Mouse (Mus musculus) ovary, postnatal 10 days (tissue): Measurements from ENCODE around the gene Des.

Experiments
- DNase-seq: peaks from one replicate; pipeline ENCODE4 v3.0.0; 2022; ENCODE audit warnings: low spot score

Des gene

GRCm38 (mm10) chr1:75360112-75361031 is at the start of gene Des:
TSS of gene Des (plus strand) at chr1:75360329.
- no peak for DNase-seq

- no peak for DNase-seq
Observed at GRCm38 (mm10) chr1:75311694-75312093, 48.4 kb upstream of the Des start.

- no peak for DNase-seq
Observed at GRCm38 (mm10) chr1:75315011-75315410, 45.1 kb upstream of the Des start.

GRCm38 (mm10) chr1:75315456-75316365 is 44.4 kb upstream of the Des start:
- DNase-seq: no peak

GRCm38 (mm10) chr1:75316861-75317240 is 43.3 kb upstream of the Des start:
- DNase-seq: peak; percentile 68

GRCm38 (mm10) chr1:75317241-75318201 is 42.6 kb upstream of the Des start, which contains the start of gene Dnpep:
TSS of gene Dnpep (minus strand) at chr1:75317990.
- peak; percentile 98 for DNase-seq

- DNase-seq: no peak
Observed at GRCm38 (mm10) chr1:75318301-75318700, 41.8 kb upstream of the Des start.

GRCm38 (mm10) chr1:75318736-75319135 is 41.4 kb upstream of the Des start:
- DNase-seq: no peak

- no peak for DNase-seq
Observed at GRCm38 (mm10) chr1:75319166-75319565, 41.0 kb upstream of the Des start.

GRCm38 (mm10) chr1:75327461-75327860 is 32.7 kb upstream of the Des start:
- no peak for DNase-seq

GRCm38 (mm10) chr1:75331271-75331670 is 28.9 kb upstream of the Des start:
- no peak for DNase-seq

GRCm38 (mm10) chr1:75336461-75336860 is 23.7 kb upstream of the Des start:
- no peak for DNase-seq

- no peak for DNase-seq
Observed at GRCm38 (mm10) chr1:75337097-75337496, 23.0 kb upstream of the Des start.

- no peak for DNase-seq
Observed at GRCm38 (mm10) chr1:75338091-75338694, 21.9 kb upstream of the Des start.

- DNase-seq: no peak
Observed at GRCm38 (mm10) chr1:75339337-75339736, 20.8 kb upstream of the Des start.

GRCm38 (mm10) chr1:75340519-75340918 is 19.6 kb upstream of the Des start:
- no peak for DNase-seq

GRCm38 (mm10) chr1:75342874-75343416 is 17.2 kb upstream of the Des start:
- no peak for DNase-seq

GRCm38 (mm10) chr1:75344291-75345035 is 15.7 kb upstream of the Des start:
- no peak for DNase-seq

GRCm38 (mm10) chr1:75345036-75345935 is 14.8 kb upstream of the Des start:
- DNase-seq: no peak
